ENCODE assay signal across 27 mouse cellular contexts in genomic region chr7:92428629-92429028, GRCm38 (mm10).
DNase-seq lines count a peak whose midpoint lies in the region; ATAC-seq and TF ChIP-seq lines count a peak whose summit lies in the region.
"Had no signal": no experiment of that assay in that cellular context is flagged by ENCODE, and none has a peak within 500 bp of the region (broad histone marks: within the 10 kb centered on the region; RNA-seq: fewer than 3 reads in every experiment).

No protein-coding gene starts in this region.

- peaks cover 3 to 7% of the 10 kb centered on the region in 2 experiments; a peak in 2 of 4 replicates for H3K4me1 ChIP-seq in heart, embryonic 14.5 days (ENCODE audit: control insufficient read depth in 2 of 2, insufficient read depth in 2 of 2, low read length in 2 of 2)
- no peaks in the 10 kb centered on the region for H3K4me1 ChIP-seq in heart, adult 2 months (ENCODE audit: control insufficient read depth, insufficient read depth, low read length)
- no peaks in the 10 kb centered on the region; the same call in 1 of the 2 replicates for H3K4me1 ChIP-seq in liver, embryonic 11.5 days (replicated peaks; ENCODE audit: control insufficient read depth, insufficient read depth, low read length)
- H3K4me1 ChIP-seq in liver, embryonic 15.5 days (replicated peaks), result peaks cover 27% of the 10 kb centered on the region
- H3K4me1 ChIP-seq in hindbrain, embryonic 11.5 days (replicated peaks; ENCODE audit: control insufficient read depth, insufficient read depth, low read length), result no peaks in the 10 kb centered on the region
- H3K4me1 ChIP-seq: embryonic facial prominence, embryonic 15.5 days; hindbrain, embryonic 15.5 days; kidney, embryonic 15.5 days had no signal

- no peak for DNase-seq in heart, adult 2 months
- DNase-seq in liver, embryonic 11.5 days (ENCODE audit: low spot score), result no peak
- DNase-seq in kidney, adult 9 months, result no peak
- DNase-seq in layer of hippocampus, postnatal 25 days (ENCODE audit: extremely low spot score in 1 of 2, low spot score in 1 of 2), result no peak
- no peak for DNase-seq in hindbrain, embryonic 11.5 days (ENCODE audit: low spot score)
- DNase-seq: adrenal gland, postnatal 25 days; B cell, adult 2 months; cerebellum, adult 11-12 months; cerebellum, adult 9-11 months; gastrocnemius, postnatal 25 days; heart, adult 11 months; kidney, adult 11 months; kidney, postnatal 25 days; retina, postnatal 1 day; right cerebral cortex, postnatal 25 days; thymus, postnatal 14 days had no signal

- no peak overlapping the region for H3K27ac ChIP-seq in heart, embryonic 14.5 days (replicated peaks in 1 of 2; ENCODE audit: control insufficient read depth in 1 of 2, insufficient read depth in 1 of 2, low read depth in 2 of 2, low read length in 2 of 2)
- H3K27ac ChIP-seq in heart, adult 2 months, result no peak overlapping the region
- H3K27ac ChIP-seq in liver, embryonic 11.5 days (ENCODE audit: low read depth, low read length), result no peak overlapping the region
- H3K27ac ChIP-seq in liver, embryonic 15.5 days (replicated peaks), result no peak overlapping the region
- no peak overlapping the region for H3K27ac ChIP-seq in hindbrain, embryonic 11.5 days (ENCODE audit: low read depth, low read length)
- H3K27ac ChIP-seq: embryonic facial prominence, embryonic 15.5 days; hindbrain, embryonic 15.5 days; kidney, embryonic 15.5 days; layer of hippocampus, adult 2 months; limb, embryonic 13.5 days; midbrain, embryonic 13.5 days had no signal

- no peak for TF ChIP-seq CTCF in heart, adult 2 months (IDR thresholded peaks at IDR 0.05)

- WGBS in heart, embryonic 14.5 days, result 10% methylated on average over 5 of the region's 5 CpGs
- WGBS in heart, adult 2 months, result 27% methylated on average over 5 of the region's 5 CpGs
- WGBS in liver, embryonic 11.5 days, result 43% methylated on average over 5 of the region's 5 CpGs
- WGBS in liver, embryonic 15.5 days (ENCODE audit: insufficient replicate concordance), result 34% methylated on average over 5 of the region's 5 CpGs
- 76% methylated on average over 5 of the region's 5 CpGs for WGBS in hindbrain, embryonic 11.5 days

- H3K4me2 ChIP-seq in heart, embryonic 14.5 days (ENCODE audit: low read length), result peak overlapping the region; percentile 32
- peak overlapping the region; percentile 18; the same call in 1 of the 2 replicates for H3K4me2 ChIP-seq in liver, embryonic 11.5 days
- peak overlapping the region; percentile 25; the same call in 1 of the 2 replicates for H3K4me2 ChIP-seq in liver, embryonic 15.5 days
- no peak overlapping the region for H3K4me2 ChIP-seq in hindbrain, embryonic 11.5 days (replicated peaks; ENCODE audit: low read depth, low read length)
- H3K4me2 ChIP-seq: embryonic facial prominence, embryonic 15.5 days; hindbrain, embryonic 15.5 days; kidney, embryonic 15.5 days; limb, embryonic 13.5 days; lung, embryonic 14.5 days; midbrain, embryonic 13.5 days had no signal

- ATAC-seq in heart, embryonic 14.5 days (ENCODE audit: insufficient number of reproducible peaks, insufficient read depth, low FRiP score, low read depth), result no peak
- ATAC-seq in liver, embryonic 11.5 days (replicated peaks; ENCODE audit: low FRiP score), result peak; percentile 79
- peak; percentile 72 for ATAC-seq in liver, embryonic 15.5 days (ENCODE audit: insufficient read depth)
- no peak for ATAC-seq in hindbrain, embryonic 11.5 days (ENCODE audit: low FRiP score)
- ATAC-seq: forebrain, embryonic 14.5 days; inflammation-experienced regulatory T-cells, adult 6 months; midbrain, embryonic 13.5 days had no signal

- intact Hi-C loops in heart, adult 2 months (cut with DNase I), result no loop called here

- no peak for TF ChIP-seq EP300 in heart, adult 2 months (IDR thresholded peaks at IDR 0.05; ENCODE audit: insufficient read depth, low read depth, low read length)

- no peaks in the 10 kb centered on the region for H3K9me3 ChIP-seq in heart, embryonic 14.5 days (ENCODE audit: control insufficient read depth, low read length)
- H3K9me3 ChIP-seq in liver, embryonic 11.5 days (ENCODE audit: control insufficient read depth, low read length), result no peaks in the 10 kb centered on the region
- H3K9me3 ChIP-seq in liver, embryonic 15.5 days (replicated peaks), result no peaks in the 10 kb centered on the region
- H3K9me3 ChIP-seq in hindbrain, embryonic 11.5 days (ENCODE audit: control insufficient read depth, low read length), result no peaks in the 10 kb centered on the region
- H3K9me3 ChIP-seq: embryonic facial prominence, embryonic 15.5 days; hindbrain, embryonic 15.5 days; kidney, embryonic 15.5 days; limb, embryonic 13.5 days; midbrain, embryonic 13.5 days had no signal

- no peak for TF ChIP-seq POLR2A in heart, adult 2 months (IDR thresholded peaks at IDR 0.05; ENCODE audit: insufficient read depth, low read depth, low read length)

- no peaks in the 10 kb centered on the region for H3K27me3 ChIP-seq in heart, embryonic 14.5 days (ENCODE audit: control insufficient read depth, insufficient read depth, low read length)
- H3K27me3 ChIP-seq in heart, adult 2 months (ENCODE audit: control insufficient read depth, insufficient read depth, low read length), result no peaks in the 10 kb centered on the region; the same call in 1 of the 2 replicates
- H3K27me3 ChIP-seq in liver, embryonic 11.5 days (replicated peaks; ENCODE audit: control insufficient read depth, insufficient read depth, low read length), result no peaks in the 10 kb centered on the region
- H3K27me3 ChIP-seq in liver, embryonic 15.5 days, result no peaks in the 10 kb centered on the region
- no peaks in the 10 kb centered on the region for H3K27me3 ChIP-seq in hindbrain, embryonic 11.5 days (ENCODE audit: control insufficient read depth, insufficient read depth, low read length)
- H3K27me3 ChIP-seq: embryonic facial prominence, embryonic 15.5 days; hindbrain, embryonic 15.5 days; kidney, embryonic 15.5 days; limb, embryonic 13.5 days; midbrain, embryonic 13.5 days had no signal

- H3K4me3 ChIP-seq in heart, embryonic 14.5 days (ENCODE audit: control insufficient read depth in 1 of 2, insufficient read depth in 1 of 2, low read depth in 1 of 2, low read length in 2 of 2), result no peak overlapping the region
- H3K4me3 ChIP-seq in heart, adult 2 months, result no peak overlapping the region
- H3K4me3 ChIP-seq in liver, embryonic 11.5 days (ENCODE audit: low read depth, low read length), result no peak overlapping the region
- H3K4me3 ChIP-seq in liver, embryonic 15.5 days (replicated peaks), result no peak overlapping the region
- no peak overlapping the region for H3K4me3 ChIP-seq in hindbrain, embryonic 11.5 days (ENCODE audit: low read depth, low read length)
- H3K4me3 ChIP-seq: embryonic facial prominence, embryonic 15.5 days; hindbrain, embryonic 15.5 days; kidney, embryonic 15.5 days; layer of hippocampus, adult 2 months; limb, embryonic 13.5 days; midbrain, embryonic 13.5 days had no signal

- H3K9ac ChIP-seq in heart, embryonic 14.5 days (ENCODE audit: low read length), result no peak overlapping the region
- no peak overlapping the region for H3K9ac ChIP-seq in heart, adult 2 months (ENCODE audit: low read depth, low read length)
- H3K9ac ChIP-seq in liver, embryonic 11.5 days (ENCODE audit: low read depth, low read length), result no peak overlapping the region
- no peak overlapping the region for H3K9ac ChIP-seq in liver, embryonic 15.5 days
- no peak overlapping the region for H3K9ac ChIP-seq in hindbrain, embryonic 11.5 days (ENCODE audit: low read depth, low read length)
- H3K9ac ChIP-seq: embryonic facial prominence, embryonic 15.5 days; hindbrain, embryonic 15.5 days; kidney, embryonic 15.5 days; limb, embryonic 13.5 days; lung, embryonic 14.5 days; midbrain, embryonic 13.5 days had no signal

- H3K36me3 ChIP-seq in heart, embryonic 14.5 days (ENCODE audit: control insufficient read depth, insufficient read depth, low read length), result no peaks in the 10 kb centered on the region
- H3K36me3 ChIP-seq in heart, adult 2 months (ENCODE audit: control insufficient read depth, insufficient read depth, low read length), result no peaks in the 10 kb centered on the region
- H3K36me3 ChIP-seq in liver, embryonic 11.5 days (ENCODE audit: control insufficient read depth, insufficient read depth, low read length), result no peaks in the 10 kb centered on the region
- H3K36me3 ChIP-seq in liver, embryonic 15.5 days (replicated peaks), result no peaks in the 10 kb centered on the region
- H3K36me3 ChIP-seq in hindbrain, embryonic 11.5 days (ENCODE audit: control insufficient read depth, insufficient read depth, low read length), result no peaks in the 10 kb centered on the region
- H3K36me3 ChIP-seq: embryonic facial prominence, embryonic 15.5 days; kidney, embryonic 15.5 days; limb, embryonic 13.5 days; midbrain, embryonic 13.5 days had no signal

- no peaks in the 10 kb centered on the region for H3K79me2 ChIP-seq in heart, adult 2 months (replicated peaks; ENCODE audit: control insufficient read depth, insufficient read depth, low read length)

Comparison
In these comparisons a context has a peak if more than half of its experiments do, and no peak if none do; other contexts are left out.
1. ATAC-seq: peak in liver, embryonic 11.5 days (single experiment) and liver, embryonic 15.5 days (single experiment); none in heart, embryonic 14.5 days (single experiment) and hindbrain, embryonic 11.5 days (single experiment).